Mouse (Mus musculus): ENCODE data around the gene Slc5a3.
A peak's percentile ranks its signal among the peaks of the same experiment; 100 is the strongest.

Slc5a3 gene

DNA sequence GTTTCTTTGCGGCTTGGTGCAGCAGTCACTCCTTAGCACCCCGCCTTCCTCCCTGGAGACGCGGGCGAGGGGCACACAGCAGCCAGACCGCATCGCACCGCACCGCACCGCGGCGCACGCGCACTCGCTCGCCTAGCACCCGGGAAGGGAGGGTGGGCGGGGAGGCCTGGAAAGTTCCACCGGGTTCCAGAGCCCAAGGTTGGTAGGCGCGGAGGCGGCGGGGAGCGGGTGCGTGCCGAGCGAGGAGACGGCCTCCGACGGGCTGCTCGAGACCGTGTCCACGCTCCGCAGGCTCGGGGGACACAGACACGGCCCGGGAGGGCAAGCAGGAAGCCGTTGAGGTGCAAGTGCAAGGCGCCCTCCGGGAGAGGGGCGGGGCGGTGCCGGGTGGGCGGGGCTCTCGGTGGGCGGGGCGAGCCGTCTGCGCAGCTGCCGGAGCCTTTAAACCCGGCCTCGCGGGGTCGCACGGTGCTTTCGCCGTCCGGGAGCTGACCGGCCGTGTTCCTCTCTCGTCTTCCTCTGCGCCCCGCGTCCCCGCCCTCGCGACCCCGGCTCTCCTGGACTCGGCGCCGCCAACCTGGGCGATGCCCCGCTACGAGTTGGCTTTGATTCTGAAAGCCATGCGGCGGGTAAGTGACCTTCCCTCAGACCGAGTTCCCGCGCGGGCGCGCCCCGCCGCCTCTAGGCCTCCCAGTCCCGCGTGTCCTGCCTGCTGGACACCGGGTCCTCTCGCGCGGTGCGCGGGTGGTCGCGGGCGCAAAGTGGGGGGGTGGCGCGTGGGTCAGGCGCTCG lies at the start of gene Slc5a3, which contains the start of the genes Mrps6 and Gm49711:
Gene Slc5a3, plus strand, starts transcription at position 471 of the 792 bp plus-strand sequence.
Gene Mrps6, plus strand, starts transcription at position 419 of the 792 bp plus-strand sequence.
Gene Gm49711, plus strand, starts transcription at position 465 of the 792 bp plus-strand sequence.
- DNase-seq (ENCODE audit: low spot score), result peak; percentile 80

DNA sequence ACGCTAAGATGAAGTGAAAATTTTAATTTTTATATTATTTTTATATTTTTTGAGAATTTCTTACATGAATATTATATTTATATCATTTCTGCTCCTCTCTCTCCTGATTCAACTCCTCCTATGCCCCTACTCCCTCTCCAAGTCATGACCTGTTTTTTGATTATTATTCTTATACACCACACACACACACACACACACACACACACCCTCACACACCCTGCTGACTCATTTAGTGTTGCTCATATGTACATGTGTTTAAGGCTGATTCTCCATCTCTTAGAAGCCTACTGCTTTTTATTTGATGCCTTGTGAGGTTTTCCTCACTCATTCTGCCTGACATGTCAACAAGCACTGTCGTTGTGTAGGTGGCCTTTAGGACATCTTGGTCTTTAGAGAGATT lies 48.5 kb upstream of the Slc5a3 start:
- no peak for DNase-seq (ENCODE audit: low spot score)

DNA sequence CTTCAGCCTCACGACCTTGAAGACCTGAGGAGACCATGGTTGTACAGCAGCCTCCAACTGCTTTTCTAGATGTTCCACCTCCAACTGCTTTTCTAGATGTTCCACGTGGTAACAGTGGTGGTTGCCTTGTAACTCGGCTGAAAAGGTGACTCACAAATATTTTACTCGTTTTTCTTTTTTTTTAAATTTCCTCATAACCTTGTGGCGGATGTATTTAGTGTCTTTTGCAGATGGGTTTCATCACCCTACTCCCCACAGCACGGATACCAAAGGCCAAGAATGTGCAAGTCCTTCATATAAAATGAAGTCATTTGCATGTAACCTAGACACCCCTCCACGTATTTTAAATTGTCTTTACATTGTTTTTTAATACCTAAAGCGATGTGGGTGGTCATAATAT lies 41.3 kb upstream of the Slc5a3 start:
- DNase-seq (ENCODE audit: low spot score), result no peak

DNA sequence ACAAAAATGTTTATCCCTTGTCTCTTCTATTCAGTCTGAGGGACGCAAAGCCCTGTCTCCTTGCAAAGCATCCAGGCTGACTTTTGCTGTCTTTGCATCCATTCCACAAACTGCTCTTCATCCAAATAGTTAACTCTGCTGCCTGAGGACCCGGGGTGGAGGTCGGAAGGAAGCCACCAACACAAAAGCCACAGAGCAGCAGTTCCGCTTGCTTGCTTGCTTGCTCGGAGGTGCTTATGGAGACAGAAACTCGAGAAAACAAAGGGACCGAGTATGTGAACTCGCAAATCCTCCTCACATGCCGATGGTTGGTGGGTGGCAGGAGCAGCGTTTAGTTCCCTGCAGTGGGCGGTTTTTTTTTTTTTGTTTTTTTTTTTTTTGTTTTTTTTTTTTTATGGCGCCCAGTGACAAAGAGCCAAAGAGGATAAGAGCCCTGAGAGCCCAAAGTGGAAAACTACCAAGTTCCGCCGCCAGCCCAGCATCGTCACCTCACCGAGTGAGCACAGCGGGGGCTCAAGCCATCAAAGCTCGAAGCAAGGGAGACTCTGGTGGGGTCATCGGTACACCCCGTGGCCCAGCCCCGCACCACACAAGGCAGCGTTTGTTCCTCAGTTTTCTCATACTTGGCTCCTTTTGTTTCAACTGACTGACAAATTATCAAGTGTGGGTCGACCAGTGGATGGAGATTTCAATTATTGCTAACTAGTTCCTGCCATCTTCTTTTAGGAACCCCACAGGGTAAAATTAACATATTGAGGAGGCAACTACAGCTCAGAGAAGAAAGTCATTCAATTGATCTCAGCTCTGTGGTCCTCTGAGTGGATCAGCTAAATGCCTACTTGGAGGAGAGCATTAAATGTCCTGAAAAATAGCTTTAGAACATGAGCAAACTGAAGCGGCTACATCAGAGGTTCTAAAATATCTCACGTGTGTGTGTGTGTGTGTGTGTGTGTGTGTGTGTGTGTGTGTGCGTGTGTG lies 38.7 kb upstream of the Slc5a3 start:
- DNase-seq (ENCODE audit: low spot score), result peak; percentile 15

DNA sequence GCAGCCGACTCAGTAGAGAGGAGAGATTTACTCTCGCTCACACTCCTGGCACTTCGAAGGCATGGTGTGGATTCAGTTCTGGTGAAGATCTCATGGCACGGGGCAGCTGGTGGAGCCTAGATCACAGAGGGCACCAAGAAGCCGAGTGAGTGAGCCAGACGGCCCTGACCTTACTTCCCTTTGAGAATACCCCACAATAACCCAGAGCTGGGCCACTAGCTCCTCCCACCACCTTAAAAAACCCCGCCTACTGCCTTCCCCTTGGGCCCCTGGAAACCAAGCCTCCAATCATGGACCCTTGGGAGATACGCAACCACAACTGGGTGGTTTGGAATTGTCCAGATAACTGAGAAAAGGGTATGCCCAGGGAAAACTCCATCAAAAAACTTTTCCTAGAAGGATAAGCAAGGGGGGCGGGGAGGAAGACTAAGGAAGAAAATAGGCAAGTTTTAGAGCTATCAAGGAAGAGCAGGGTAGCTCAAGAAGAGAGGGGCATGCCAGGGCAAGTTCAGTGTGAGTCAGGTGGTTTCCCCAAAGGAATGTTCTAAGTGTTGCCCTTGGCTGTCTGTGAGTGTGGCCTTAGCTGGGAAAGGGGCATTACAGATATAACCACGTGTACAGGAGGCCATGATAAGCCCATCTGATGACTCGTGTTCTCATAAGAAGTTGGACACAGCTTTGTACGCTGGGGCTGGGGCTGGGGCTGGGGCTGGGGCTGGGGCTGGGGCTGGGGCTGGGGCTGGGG lies 36.3 kb upstream of the Slc5a3 start:
- DNase-seq (ENCODE audit: low spot score), result no peak

DNA sequence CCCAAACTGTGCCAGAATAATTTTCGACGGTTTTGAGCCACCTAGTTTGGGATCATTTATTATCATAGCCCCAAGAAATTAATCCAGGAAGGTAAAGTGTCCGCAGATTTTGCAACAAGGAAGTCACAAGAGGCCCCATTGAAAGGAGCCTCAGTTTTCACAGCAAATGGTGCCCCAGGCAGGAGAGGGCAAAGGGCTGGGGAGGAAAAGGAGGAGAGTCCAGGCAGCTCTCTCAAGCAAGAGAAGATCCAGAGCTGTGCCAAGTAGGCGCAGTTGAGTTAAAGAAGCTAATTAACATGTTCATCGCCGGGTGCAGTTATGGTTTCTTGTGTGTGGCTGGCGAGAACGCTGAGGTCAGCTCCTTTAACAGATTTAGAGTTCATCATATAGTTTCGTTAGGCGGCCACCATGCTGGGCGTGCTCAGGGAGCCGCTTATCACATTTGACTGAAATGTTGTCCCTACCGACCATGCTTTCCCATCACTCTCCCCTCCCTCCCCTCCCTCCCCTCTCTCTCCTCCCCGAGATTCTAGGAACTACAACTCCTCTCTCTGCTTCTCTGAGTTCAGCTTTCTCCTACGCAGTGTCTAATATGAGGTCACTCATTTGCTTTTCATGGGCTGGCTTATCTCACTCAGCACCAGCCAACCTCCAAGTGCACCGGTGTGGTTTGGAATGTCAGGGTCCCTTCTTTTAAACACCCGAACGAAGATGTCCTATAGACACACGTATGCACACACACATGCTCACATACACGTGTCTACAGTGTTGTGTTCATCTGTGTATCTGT lies 35.4 kb upstream of the Slc5a3 start:
- no peak for DNase-seq (ENCODE audit: low spot score)

DNA sequence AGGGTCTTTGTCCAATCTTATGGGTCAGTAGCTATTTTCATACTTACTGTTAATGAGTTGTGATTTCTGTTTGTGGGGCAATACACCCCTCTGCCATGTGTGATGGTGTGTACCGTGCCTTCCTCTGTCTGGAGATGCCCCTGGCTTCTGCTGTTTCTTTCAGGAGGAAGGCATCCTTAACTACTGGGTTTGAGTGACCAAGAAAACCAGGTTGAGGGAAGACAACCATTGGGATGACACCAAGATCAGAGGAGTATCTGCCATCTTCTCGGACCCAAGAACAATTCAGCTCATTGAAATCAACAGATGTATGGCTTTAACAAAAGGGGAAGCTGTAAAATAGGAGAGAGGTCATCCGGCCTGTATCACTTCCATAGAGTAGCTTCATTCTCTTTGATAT lies 24.8 kb upstream of the Slc5a3 start:
- no peak for DNase-seq (ENCODE audit: low spot score)

DNA sequence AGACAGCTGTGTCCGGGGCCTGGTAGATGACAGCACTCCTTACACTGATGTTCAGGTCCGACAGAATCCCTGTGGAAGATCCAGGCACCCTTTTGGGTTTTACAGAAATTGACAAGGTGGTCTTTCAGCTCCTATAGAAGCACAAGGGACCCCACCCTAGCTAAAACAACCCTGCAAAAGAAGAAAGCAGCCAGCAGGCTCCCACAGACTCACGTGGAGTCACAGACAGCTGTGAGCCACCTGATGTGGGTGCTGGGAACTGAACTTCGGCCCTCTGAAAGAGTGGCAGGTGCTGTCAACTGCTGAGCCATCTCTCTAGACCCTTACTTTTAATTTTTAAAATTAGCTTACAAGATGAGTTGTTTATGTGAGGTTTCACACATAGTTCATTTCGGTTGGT lies 23.4 kb upstream of the Slc5a3 start:
- DNase-seq (ENCODE audit: low spot score), result no peak

DNA sequence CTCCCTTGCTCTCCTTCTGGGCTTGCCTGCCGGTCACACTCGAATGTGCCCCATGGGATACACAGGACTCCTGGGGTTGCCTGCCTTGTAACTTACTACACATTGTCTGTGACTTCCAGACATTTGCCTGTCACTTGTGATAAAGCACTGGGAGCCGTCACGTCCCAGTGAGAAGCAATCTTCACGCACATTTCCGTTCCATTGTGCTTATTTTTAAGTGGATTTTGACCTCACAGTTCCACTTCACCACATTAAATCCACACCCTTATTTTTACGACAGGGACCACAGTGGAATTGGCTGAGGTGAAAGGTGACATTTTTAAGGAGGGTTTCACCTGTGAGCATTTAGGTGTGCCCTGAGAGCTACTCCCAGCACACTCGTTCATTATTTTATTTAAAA lies 21.4 kb upstream of the Slc5a3 start:
- no peak for DNase-seq (ENCODE audit: low spot score)

DNA sequence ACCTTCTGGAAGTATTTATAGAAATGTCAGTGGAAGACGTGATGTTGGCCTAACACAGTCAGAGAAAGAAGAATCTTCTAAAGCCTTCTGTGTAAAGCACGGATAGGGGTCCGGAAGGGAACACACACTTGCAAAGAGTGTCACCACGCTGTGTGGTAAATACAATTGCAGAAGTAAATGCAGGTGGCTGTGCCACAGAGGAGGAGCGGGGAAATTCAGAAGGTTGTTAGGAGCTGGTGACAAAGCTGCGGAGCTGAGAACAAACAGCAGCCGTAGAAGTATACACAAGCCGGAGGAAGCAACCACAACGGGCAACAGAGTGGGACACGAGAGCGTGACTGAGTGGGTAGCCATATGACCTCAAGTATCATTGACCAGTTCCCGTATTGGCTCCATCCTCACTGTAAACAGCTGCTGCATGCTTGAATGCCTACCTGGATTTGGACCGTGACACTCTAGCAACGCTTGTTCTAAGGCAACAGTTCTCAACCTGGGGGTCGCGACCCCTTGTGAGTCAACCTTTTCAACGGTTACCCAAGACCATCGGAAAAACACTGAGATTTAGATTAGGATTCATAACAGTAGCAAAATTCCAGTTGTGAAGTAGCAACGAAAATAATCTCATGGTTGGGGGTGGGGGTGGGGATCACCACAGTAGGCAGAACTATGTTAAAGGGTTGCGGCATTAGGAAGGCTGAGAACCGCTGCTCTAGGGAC lies 20.1 kb upstream of the Slc5a3 start:
- DNase-seq (ENCODE audit: low spot score), result no peak

DNA sequence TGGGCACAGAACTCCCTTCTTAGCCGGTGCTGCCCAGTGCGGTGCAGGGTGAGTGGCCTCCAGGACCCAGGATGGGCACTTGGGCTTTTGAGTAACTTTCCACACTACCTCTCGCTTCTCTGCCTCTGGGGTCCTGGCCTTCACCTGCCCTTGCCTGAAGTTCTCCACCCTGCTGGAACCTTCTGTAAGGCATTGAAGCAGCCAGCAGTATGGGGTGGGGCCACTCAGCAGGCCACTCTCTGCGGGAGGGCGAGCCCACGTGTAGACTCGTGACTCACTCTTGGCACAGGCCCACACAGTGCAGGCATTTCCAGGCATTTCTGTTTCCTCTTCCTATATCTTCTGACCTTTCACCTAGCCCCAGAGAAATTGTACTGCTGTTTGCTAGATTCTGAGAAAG lies 18.7 kb upstream of the Slc5a3 start:
- DNase-seq (ENCODE audit: low spot score), result no peak

DNA sequence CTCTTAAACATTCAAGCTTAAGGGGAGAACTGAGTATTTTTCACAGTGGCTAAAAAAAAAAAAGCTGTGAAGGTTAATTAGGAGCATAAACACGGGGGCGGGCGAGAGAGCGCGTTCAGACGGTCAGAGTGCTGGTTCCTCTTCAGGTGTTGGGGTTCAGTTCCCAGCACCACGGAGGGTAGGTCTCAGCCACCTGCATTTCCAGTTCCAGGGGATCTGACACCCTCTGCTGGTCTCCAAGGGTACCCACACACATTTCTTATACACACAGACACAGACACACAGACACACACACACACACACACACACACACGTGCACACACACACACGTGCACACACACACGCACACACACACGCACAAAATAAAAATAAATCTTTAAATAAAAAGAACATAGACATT lies 18.2 kb upstream of the Slc5a3 start:
- DNase-seq (ENCODE audit: low spot score), result no peak

DNA sequence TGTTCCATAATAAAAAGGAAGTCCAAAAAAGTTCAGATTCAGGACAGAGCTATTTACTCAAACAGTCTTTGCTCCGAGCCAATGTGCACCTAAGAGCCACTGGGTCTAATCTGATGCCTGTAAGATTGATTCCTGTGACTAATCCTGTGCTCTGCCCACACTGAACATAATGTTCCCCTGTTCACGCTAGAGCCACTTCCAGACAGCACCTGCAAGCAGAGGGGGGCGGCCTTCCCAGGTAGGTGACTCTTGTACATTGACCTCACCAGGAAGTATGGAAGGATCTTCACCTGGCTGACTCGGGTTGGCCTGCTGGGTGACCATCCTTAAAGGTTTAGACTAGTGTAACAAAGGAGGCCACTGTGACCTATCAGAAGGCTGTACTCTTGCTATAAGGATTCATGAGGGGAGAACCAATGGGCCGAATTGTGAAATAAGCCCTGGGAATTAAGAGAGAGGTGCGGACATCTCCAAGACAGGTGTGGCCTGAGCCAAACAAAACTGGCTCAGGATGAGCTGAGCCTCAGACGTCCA lies 6.3 kb upstream of the Slc5a3 start:
- DNase-seq (ENCODE audit: low spot score), result no peak

DNA sequence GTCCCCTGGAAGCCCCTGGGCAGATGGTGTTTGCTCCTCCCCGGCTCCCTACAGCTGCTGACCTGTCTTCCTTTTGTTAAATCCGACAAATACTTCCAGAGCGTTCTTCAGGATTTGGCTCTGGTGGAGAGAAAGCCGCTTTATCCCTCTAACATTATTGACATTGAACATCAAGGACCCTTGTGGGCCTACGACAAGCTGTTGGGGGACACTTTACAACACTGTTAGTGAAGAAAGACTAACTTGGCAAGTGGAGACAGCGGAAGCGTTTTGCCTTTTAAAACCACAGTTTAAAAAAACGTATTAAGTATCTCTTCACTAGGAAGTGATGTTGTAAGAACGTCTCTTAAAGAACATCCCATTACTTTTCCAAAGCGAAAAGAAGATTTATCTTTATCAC lies 5.6 kb upstream of the Slc5a3 start:
- DNase-seq (ENCODE audit: low spot score), result no peak

DNA sequence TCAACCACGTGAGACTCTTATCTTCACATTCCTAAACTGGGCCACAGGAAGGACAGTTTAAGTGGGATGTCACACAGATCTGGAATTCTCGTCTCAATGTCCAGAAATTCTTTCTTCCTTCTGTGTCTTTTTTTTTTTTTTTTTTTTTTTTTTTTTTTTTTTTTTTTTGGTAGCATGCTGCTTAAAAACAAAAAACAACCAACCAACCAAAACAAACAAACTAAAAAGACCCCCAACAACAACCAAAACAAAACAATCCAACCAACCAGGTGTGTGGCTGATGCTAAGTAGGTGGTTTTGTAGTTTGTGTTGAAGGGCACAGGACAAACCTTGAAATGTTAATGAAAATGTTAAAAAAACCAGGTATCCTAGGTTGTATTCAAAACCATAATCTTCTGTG lies 1.4 kb upstream of the Slc5a3 start:
- DNase-seq (ENCODE audit: low spot score), result no peak

DNA sequence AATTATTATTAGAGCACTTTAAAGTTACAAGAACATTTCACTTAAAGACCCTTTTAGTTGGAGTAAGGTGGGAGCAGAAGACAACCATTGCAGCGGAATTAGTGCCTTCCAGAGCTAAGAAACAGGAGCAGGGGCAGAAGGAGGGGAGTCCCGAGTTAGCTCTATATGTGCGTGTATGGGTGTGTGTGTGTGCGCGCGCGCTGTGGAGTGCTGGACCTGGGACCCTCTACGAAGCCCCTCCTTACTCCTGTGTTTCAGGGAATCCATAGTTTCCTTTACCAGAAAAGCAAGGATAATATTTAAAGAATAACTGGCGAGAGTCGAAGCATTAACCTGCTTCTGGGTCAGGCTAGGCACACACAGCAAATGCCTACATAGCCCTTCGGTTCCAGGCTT lies 668 bp upstream of the Slc5a3 start:
- DNase-seq (ENCODE audit: low spot score), result no peak

DNA sequence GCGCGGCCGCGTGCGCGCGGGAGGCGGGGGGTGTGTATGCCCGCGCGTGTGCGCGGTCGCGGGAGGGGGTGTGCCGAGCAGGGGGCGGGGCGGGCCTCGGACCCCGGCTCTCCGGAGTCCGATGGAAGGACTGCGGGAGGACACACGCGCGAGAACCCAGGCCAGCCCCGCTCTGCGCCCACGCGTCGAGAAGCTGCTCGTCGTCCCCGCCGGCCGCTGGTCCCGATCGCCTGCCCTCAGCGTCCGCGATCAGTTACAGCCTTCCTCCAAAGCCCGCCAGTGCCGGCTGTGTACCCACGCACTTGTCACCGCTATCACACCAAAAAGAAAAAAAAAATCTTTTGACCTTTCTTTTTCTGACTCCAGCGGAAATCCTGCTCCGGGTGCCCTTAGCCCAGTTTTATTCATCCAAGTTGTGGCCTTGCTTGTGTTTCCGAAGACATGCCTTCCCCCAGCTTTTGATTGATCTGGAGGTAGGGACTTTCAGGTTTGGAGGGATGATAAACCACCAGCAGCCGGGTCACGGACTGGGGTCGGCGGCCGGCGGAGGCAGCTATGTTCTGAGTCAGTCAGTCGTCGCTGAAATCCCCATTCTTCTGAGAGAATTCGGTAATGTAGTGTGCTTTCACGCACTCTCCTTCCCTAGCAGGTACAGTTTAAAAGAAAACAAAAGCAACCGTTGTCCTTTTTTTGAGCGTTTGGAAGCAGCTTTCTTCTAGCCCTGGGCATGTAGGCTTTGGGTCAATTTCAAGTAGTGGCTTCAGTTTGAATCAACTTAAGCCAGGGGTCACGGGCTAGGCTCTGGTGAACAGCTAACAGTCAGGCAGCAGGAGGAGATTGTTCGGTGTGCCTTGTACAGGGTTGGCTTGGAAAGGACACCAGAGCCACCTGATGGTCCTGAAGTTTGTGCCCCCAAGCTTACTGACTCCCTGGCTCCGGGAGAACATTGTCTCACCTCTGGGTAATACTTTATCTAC lies 810 bp downstream of the Slc5a3 start:
- DNase-seq (ENCODE audit: low spot score), result peak; percentile 11

DNA sequence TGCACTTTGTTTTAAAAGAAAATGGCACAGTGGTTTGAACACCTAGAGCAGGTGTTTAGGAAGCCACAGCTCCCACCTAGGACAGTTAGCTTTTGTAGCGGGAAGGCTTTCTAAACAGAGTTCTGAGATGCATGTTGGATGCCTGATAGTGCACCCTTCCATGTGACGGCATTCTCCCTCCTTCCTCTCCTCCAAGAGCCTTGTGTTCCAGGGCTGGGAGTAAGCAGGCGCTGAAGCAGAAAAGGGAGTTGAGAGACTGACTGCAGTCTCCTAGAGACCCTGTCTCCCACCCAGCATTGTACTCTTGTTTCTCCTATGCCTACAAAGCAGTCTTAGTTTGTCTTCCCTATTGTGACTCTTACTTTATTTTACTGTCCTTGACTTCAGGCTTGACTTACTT lies 2.1 kb downstream of the Slc5a3 start:
- no peak for DNase-seq (ENCODE audit: low spot score)

DNA sequence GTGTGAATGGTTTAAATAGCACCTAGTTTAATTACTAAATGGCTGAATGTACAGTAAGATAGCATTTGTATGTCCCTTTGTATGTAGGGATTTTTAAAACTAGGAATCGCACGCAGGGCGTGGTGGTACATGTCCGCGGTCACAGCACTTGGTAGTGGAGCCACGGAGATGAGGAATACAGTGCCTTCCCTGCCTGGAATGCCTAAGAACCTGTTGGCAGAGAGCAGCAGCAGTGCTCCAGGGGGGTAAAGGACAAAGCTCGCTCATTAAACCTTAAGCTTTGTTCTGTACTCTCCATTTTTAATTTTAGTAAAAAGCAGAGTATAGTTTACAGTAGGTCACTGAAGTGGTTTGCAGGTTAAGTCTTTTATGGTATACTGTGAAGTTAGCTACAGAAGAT lies 3.5 kb downstream of the Slc5a3 start:
- DNase-seq (ENCODE audit: low spot score), result no peak

All from ovary, postnatal 14 days (tissue).